Mouse (Mus musculus): ENCODE measurements at regions not wholly inside any gene's neighbourhood (a gene's known extent, or its start where the extent isn't known, plus 50 kb on each side); places are given as distances from the start of the nearest gene placed in this dataset.
A peak's percentile ranks its signal among the peaks of the same experiment; 100 is the strongest.
"Not testable (repeated sequence)": the region's sequence is repeated elsewhere in the genome, so short reads cannot be mapped to it uniquely, and the experiment has no call there.

DNA sequence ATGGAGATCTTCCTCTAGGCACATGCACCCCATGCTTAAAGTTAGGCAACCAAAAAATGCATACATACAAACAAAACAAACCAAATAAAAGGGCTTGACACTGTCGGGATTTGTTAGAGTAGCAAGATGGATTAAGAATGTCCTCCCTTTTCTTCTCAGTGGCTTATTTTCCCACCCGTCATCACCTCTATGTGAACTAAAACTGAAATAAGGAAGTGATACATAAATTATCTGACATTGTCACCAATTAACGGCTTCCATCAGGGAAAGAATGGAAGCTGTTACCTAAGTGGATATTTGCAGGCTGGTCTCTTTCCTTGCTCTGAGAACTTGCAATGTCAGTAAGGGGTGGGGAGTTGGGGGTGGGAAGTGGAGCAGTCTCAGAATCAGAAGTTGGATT, 541.5 kb downstream of the Diaph3 start:
- no peak for DNase-seq

DNA sequence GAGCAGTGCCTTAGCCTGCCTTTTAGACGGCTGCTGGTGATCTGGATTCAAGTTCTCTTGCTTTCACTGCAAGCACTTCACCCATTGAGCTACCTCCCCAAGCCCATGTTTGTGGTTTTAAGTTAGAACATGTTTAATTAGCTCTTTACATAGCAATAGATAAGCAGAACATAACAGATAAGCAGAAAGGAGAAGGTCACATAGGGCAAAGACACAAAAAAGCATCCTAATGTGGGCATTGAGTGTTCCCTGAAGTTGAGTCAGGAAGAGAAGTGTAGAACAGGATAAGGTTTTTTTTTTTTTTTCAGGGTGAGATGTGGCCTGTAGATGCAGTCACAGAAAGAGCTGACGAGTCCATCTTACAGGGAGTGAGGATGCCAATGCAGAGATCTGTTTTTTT, 552.5 kb downstream of the Diaph3 start:
- no peak for DNase-seq

DNA sequence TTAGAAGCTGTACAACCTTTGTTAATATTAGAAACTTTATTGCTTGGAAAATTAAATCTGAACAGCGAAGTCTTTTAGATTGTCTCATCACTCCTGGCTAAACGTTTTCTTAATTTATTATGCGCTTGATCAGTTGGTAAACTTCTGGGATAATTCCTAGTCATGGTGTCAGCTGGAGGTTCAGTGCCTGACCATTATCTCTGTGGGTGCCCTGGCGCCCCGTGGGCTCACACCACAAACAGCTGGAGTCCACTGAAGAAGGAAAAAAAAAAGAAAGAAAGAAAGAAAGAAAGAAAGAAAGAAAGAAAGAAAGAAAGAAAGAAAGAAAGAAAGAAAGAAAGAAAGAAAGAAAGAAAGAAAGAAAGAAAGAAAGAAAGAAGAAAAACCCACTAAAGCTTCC, 555.1 kb downstream of the Diaph3 start:
- not testable (repeated sequence) for DNase-seq

- peak; percentile 6 to 43 for DNase-seq
Observed at GRCm38 (mm10) chr14:86562728-86563127, 578.3 kb downstream of the Diaph3 start.

GRCm38 (mm10) chr14:86537992-86538391, 603.0 kb downstream of the Diaph3 start:
- no peak for DNase-seq

- no peak for DNase-seq
Observed at GRCm38 (mm10) chr14:86536341-86537027, 604.6 kb downstream of the Diaph3 start.

DNA sequence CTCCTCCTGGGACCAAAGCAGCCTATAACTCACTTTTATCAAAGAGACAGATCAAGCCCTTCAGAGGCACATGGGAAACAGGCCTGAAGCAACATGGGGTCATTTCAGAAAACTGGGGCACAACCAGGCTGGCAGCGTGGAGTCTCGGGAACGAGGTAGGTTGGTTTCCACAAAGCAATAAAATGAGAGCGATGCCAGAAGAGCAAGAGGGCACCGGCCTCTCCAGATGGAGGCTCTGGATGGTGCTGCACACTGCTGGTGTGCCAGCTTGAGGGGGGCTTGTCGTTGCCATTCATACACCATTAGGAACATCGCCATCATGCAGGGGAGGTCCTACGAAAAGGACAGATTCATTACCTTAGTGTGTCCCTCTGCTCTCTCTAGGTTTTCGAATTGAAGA, 630.6 kb downstream of the Diaph3 start:
- DNase-seq = peak; percentile 72

DNA sequence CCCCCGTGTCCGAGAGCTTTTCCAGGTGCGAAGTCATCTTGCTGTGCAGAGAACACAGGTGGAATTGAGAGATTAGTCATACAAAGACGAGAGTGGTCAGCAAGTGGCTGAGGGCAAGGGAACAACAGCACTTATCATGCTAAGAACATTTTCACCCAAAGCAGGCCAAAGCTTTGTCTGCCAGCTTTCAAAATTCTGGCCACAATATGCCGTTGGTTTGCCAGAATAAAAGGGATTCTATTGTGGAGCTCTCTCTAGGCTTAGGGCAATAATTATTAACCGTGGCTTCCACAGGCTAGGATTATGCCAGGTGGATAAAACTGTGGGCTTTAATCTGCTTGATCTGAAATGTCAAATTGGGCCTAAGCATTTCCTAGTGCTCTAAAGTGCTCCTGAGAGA, 631.3 kb downstream of the Diaph3 start:
- DNase-seq = peak; percentile 60 to 61

- peak; percentile 45 to 64 for DNase-seq
Observed at GRCm38 (mm10) chr14:86506286-86506685, 634.7 kb downstream of the Diaph3 start.

DNA sequence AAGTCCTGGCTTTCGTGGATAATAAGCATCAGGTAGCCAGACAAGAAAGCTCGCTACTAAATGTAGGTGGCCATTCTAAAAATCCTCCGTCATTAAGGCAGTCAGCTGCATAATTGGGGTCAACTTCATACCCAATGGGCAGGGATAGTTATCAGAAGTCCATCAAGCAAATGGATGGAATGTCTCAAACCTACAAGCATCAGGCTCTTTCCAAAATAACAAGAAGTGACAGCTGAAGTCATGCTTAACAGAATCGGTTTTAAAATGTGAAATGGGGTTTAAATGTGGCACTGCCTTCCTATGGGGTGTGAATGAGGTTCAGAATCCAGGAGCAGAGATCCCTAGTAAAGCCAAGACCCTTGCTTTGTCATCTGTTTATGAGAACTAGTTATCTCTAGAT, 650.2 kb downstream of the Diaph3 start:
- no peak for DNase-seq

GRCm38 (mm10) chr14:86489872-86490631, 651.0 kb downstream of the Diaph3 start:
- peak; percentile 9 to 34 for DNase-seq

DNA sequence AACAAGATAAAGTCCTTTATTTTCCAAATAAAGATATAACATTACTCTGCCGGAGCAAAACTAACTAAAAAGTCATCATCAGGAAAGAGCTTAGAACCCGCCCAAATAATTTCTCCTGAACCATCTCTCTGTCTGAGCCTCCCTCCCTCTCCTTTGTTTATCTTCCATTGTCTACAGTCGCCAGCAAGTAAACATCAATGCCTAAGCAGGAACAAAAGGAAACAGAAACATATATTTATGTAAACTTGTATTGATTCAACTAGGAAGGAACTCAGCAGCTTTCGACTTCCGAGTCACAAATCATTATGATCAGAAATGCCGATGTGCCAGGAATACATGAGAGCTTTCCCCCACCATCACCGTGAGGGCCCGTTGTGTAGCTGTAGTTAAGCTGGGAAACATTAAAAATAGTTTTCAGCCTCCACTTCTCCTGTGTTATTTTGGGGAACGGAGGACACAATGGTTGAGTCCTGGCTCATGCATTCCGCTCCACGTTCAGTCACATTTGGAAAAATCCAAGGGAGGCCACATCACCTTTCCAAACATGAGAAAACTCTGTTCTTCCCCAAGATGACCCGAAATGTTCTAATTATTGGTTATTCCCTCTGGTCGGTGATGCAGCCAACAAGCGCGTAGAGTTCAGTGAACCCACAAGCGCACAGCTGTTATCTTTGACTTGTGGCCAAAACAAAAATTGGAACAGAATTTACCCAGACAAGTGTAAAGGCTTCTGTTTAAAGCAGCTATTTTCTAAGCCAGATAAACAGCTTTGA, 651.8 kb downstream of the Diaph3 start:
- peak; percentile 63 to 67 for DNase-seq

- DNase-seq = no peak
Observed at GRCm38 (mm10) chr14:86487285-86487897, 653.6 kb downstream of the Diaph3 start.

DNA sequence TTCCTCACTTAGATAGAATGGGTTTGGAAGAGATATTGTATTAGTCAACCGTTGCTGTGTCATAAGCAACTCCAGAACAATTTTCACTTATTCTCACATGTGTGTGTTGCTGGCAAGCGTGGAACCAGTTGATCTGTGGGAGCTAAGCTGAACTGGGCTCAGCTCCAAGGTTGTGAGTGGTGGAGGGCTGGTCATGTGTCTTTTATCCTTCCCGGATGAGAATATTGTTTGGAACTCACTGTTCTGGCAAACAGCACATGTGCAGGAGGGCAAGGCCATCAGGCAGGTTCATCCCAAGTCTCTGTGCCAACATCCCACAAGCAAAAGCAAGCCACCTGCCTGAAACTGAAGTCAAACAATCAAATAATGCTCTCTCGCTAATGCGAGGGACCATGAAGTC, 656.8 kb downstream of the Diaph3 start:
- peak; percentile 65 to 66 for DNase-seq

DNA sequence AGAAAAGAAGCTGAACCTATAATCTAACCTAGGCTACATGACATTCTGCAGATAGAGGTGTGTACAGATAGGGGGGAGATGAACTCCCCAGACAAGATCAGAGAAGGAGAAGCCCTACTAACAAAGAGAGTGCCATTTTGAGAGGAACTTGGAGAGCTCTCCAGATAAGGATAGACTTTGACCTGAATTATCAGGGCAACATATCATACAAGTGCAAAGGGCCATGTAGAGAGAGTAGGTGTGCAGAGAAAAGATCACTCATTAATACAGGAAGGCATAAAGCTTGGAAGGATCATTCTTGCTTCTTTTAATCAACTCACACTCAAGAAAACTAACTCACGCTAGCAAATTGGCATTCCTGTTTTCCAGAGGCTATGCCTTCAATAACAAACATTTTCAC, 667.4 kb downstream of the Diaph3 start:
- no peak for DNase-seq

GRCm38 (mm10) chr14:86470462-86470861, 670.6 kb downstream of the Diaph3 start:
- no peak for DNase-seq

DNA sequence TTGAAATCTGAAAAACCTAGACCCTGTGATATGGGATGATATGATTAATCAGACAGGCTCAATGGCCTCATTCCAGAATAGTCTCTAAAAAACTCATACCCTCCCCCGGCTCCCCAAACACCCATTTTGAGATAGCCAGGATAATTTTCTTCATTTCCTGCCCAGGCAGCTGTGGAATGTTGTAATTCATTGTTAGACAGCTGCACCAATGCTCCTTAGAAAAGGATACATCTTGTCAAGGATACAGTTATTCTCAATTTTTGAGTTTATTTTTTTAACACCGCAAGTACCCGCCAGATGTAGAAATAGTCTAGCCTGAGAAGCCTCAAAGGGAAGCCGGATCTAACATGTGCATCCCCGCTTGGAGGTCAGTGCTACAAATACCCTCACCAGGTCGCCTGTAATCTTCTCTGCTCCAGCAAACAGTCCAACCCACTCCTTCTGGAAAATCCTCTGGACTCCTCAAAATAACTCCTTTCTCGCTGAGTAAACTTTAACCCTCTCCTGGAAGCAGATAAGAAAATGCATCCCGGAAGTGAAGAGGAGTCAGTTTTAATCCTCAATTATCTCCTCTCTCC, 673.1 kb downstream of the Diaph3 start:
- no peak for DNase-seq

- no peak for DNase-seq
Observed at GRCm38 (mm10) chr14:86463388-86463787, 677.6 kb downstream of the Diaph3 start.

DNA sequence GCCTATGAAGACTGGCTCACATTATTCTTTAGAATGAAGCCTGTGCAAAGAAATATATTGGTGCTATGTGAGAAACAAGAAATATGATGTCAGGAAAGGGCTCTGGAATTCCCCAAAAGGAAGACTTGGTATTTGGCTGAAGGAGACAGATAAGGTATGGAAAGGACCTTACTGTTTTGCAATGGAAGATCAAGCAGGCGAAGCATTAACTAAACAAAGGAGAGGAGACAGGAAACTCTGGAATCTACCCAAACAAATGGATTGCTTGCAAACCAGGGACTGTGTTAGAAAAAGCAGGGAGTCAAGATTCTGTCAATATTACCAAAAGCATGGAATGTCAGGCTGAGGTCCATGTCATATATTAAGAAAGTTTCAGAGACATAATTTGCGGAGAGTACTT, 687.9 kb downstream of the Diaph3 start:
- no peak for DNase-seq

- no peak for DNase-seq
Observed at GRCm38 (mm10) chr14:86450616-86451015, 690.4 kb downstream of the Diaph3 start.

DNA sequence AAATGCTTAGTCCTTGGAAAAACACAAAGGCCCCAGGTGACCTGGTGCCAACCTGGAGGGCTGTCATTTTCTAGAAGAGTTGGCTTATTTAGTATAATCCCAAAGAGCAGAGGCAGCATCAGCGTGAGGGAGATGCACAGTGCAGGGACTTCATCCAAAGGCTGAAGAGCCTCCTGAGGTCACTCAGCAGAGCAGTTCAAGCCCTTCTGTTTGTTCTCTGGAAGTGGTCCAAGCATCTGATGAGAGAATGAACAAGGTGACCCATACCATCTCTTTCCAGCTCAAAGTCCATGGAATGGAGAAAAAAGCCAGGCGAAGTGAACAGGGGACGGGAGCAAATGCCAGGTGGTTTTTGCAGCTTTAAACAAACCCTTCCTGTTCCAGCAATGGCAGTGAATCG, 695.9 kb downstream of the Diaph3 start:
- peak; percentile 21 to 28 for DNase-seq

DNA sequence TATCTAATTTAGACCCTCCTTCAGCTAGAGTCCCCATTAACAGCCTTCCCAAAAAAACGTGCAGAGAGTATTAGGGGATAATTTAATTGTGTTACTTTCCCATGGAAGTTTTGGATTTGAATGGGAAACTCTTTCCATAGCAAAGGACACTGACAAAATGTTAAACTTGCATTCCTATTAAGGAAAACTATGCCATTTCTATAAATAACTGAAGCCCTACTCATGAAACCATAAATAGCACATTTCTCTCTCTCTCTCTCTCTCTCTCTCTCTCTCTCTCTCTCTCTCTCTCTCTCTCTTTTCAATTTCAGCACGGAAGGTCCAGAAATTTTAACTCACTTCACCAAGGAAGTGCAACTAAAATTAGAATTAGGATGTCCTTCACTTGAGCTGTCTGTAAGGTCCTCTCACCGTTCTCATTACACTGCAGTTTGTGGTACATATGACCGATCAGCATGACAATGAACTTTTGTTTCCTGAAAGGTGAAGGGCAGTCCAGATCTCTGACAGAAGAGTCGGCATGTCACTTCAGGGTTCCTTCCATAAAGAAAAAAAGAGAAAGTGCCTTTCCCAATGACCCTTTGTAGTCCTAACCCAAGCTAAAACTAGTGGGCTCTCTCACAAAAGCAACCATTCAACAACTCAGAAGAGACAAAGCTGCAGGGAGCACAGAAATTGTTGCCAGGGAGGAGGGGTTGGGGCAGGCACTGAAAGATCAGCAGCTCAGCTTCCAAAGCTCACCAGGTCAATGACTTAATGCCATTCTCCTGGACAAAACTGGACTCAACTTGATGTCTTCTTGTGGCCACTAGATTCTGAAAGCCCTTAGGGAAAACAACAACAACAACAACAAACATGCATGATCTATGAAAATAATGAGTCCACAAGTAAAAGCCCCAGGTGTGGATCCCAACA, 696.9 kb downstream of the Diaph3 start:
- DNase-seq = peak in 1 of 2 experiments; percentile 9
